Mouse (Mus musculus): ENCODE measurements around the gene Clic1. TPM values are rescaled to one million over a fixed set of nuclear protein-coding genes. Genes with fewer than 3 reads are reported as not detected.

Clic1 gene
- polyA plus RNA-seq, 2 experiments: 103 to 229 TPM

DNA sequence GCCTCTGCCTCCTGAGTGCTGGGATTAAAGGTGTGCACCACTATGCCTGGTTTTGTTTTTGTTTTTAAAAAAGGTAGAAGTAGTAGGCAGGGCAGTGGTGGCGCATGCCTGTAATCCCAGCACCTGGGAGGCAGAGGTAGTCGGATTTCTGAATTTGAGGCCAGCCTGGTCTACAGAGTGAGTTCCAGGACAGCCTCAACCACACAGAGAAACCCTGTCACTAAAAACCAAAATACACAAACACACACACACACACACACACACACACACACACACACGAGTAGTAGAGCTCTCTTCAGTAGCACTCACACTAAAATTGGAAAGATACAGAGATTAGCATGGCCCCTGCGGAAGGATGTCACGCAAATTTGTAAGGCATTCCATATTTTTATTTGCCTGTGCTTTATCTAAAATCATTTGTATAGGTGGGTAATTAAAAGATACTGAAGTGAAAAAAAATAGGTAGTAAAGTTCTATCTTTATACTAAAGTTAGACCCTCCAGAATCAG lies 780 bp upstream of the Clic1 start:
- H3K4me1 ChIP-seq (ENCODE audit: control insufficient read depth, insufficient read depth, low read length): peaks cover 41% of the 10 kb centered on the region
- ATAC-seq (ENCODE audit: low FRiP score, low read depth): no peak
- TF ChIP-seq POLR2A (IDR thresholded peaks at IDR 0.05; ENCODE audit: borderline replicate concordance, extremely low read depth, insufficient read depth, insufficient read length): no peak

DNA sequence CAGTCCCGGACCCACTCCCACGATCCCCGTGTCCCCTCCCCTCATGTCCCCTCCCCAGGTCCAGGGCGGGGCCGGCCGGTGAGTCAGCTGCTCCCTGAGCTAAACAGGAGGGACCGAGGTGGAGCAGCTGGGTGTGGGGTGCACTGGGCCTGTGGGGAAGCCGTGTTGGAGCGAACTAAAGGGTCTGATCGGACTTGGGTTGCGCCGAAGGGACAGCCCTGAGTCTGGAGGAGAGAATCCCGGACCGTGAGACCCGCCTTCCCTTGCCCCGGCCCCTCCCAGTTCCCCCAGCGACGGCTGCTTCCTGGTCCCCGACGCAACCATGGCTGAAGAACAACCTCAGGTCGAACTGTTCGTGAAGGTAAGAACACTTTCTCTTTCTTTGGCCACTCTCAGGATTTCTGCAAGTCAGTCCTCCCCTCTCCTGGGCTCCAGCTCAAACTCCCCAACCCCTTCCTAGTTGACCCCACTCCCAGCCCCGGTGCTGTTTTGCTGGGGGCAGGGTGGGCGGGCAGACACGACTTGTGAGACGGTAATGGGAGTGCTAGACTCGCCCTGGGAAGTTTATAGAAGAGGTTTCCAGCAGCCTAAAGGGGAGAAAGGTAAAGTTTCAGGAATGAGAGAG lies 472 bp downstream of the Clic1 start:
- no peaks in the 10 kb centered on the region for H3K9me3 ChIP-seq (ENCODE audit: control insufficient read depth, low read length)
- H3K4me2 ChIP-seq (replicated peaks; ENCODE audit: low read depth, low read length, severe bottlenecking): peak overlapping the region; percentile 91
- DNase-seq (ENCODE audit: low spot score) (peak; percentile 67), ATAC-seq (ENCODE audit: low FRiP score, low read depth) (0 out of 2 replicates have a peak, but pooled peaks have one; percentile 3)
- peak overlapping the region; percentile 63 for H3K4me3 ChIP-seq (replicated peaks; ENCODE audit: low read length)
- peak overlapping the region; percentile 97 for H3K27ac ChIP-seq (replicated peaks; ENCODE audit: low read depth, low read length)
- H3K36me3 ChIP-seq (ENCODE audit: control insufficient read depth, insufficient read depth, low read length): peaks cover 32% of the 10 kb centered on the region
- 3% methylated on average over 22 of the region's 27 CpGs for WGBS
- H3K9ac ChIP-seq (ENCODE audit: low read depth, low read length, severe bottlenecking): peak overlapping the region; percentile 79
- peaks cover 41% of the 10 kb centered on the region for H3K4me1 ChIP-seq (ENCODE audit: control insufficient read depth, insufficient read depth, low read length)
- no peaks in the 10 kb centered on the region for H3K27me3 ChIP-seq (ENCODE audit: control insufficient read depth, insufficient read depth, low read length)
- TF ChIP-seq POLR2A (IDR thresholded peaks at IDR 0.05; ENCODE audit: borderline replicate concordance, extremely low read depth, insufficient read depth, insufficient read length): no peak

More for the DNA sequence above, 780 bp upstream of the Clic1 start:
- Histone ChIP-seq H3K9me3 (ENCODE audit: control insufficient read depth, low read length) (no peaks in the 10 kb centered on the region), H3K36me3 (ENCODE audit: control insufficient read depth, insufficient read depth, low read length) (peaks cover 20% of the 10 kb centered on the region), H3K27me3 (ENCODE audit: control insufficient read depth, insufficient read depth, low read length) (no peaks in the 10 kb centered on the region), H3K4me2 (replicated peaks; ENCODE audit: low read depth, low read length, severe bottlenecking) (peak overlapping the region; percentile 91), H3K27ac (replicated peaks; ENCODE audit: low read depth, low read length) (peak overlapping the region; percentile 97), H3K4me3 (replicated peaks; ENCODE audit: low read length) (peak overlapping the region; percentile 63), H3K9ac (ENCODE audit: low read depth, low read length, severe bottlenecking) (no peak overlapping the region)
- no peak for DNase-seq (ENCODE audit: low spot score)
- WGBS: 79% methylated on average over 5 of the region's 5 CpGs

DNA sequence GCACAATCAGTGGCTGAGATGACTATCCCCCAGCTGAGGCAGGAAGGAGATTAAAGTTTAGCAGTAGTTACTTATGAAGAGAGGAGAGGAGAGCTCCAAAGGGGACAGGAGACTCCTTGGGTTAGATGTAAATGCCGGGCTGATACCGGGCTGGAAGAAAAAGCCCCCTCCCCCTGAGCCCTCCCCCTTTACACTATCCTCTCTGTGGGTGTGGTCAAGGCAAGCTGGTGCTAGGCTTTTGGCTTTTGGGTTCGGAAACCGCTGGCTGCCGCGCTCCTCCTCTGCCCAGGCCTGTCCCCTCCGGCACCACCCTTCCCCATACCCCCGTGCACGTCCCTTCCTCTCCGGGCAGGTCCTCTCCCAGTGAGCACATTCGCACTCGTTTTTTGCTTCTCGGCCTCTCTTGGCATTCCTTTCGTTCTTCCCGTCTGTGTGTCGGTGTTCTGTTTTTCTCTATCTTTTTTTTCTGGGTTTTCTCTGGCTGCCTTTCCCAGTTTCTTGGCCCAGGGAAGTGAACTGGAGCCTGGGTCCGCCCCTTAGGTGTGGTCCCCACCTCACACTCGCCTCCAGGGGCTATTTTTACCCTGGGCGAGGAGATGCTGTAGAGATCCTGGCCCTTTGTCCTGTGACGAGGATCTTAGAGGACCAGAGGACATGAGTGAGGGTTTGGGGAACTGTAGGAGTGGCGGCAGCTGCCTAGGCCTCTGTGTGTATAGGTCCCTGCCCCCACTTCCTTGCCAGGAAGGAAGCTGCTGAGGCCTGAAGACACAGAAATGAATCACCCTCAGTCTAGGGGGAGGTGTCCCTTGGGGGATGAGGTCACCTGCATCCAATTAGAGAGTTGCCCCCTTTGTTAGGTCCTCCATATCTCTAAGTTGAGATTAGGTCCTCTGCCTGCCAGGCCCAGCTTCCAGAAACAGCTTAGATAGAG lies 1.7 kb downstream of the Clic1 start:
- Histone ChIP-seq H3K4me2 (replicated peaks; ENCODE audit: low read depth, low read length, severe bottlenecking) (peak overlapping the region; percentile 91), H3K4me1 (ENCODE audit: control insufficient read depth, insufficient read depth, low read length) (peaks cover 36% of the 10 kb centered on the region), H3K9ac (ENCODE audit: low read depth, low read length, severe bottlenecking) (peak overlapping the region; percentile 79), H3K4me3 (replicated peaks; ENCODE audit: low read length) (peak overlapping the region; percentile 63), H3K27me3 (ENCODE audit: control insufficient read depth, insufficient read depth, low read length) (no peaks in the 10 kb centered on the region), H3K9me3 (ENCODE audit: control insufficient read depth, low read length) (no peaks in the 10 kb centered on the region), H3K27ac (replicated peaks; ENCODE audit: low read depth, low read length) (peak overlapping the region; percentile 89), H3K36me3 (ENCODE audit: control insufficient read depth, insufficient read depth, low read length) (peaks cover 44% of the 10 kb centered on the region)
- TF ChIP-seq POLR2A (IDR thresholded peaks at IDR 0.05; ENCODE audit: borderline replicate concordance, extremely low read depth, insufficient read depth, insufficient read length): no peak
- ATAC-seq (ENCODE audit: low FRiP score, low read depth) (peak; percentile 34), DNase-seq (ENCODE audit: low spot score) (peak; percentile 86)
- 2% methylated on average over 20 of the region's 21 CpGs for WGBS

- DNase-seq (ENCODE audit: low spot score) (no peak), ATAC-seq (ENCODE audit: low FRiP score, low read depth) (no peak)
- no peak for TF ChIP-seq POLR2A (IDR thresholded peaks at IDR 0.05; ENCODE audit: borderline replicate concordance, extremely low read depth, insufficient read depth, insufficient read length)
- Histone ChIP-seq H3K4me3 (replicated peaks; ENCODE audit: low read length) (peak overlapping the region; percentile 63), H3K9me3 (ENCODE audit: control insufficient read depth, low read length) (no peaks in the 10 kb centered on the region), H3K9ac (ENCODE audit: low read depth, low read length, severe bottlenecking) (peak overlapping the region; percentile 79), H3K4me1 (ENCODE audit: control insufficient read depth, insufficient read depth, low read length) (peaks cover 32% of the 10 kb centered on the region), H3K27me3 (ENCODE audit: control insufficient read depth, insufficient read depth, low read length) (no peaks in the 10 kb centered on the region), H3K36me3 (ENCODE audit: control insufficient read depth, insufficient read depth, low read length) (peaks cover 50% of the 10 kb centered on the region), H3K27ac (replicated peaks; ENCODE audit: low read depth, low read length) (peak overlapping the region; percentile 89; the same call in 1 of the 2 replicates), H3K4me2 (replicated peaks; ENCODE audit: low read depth, low read length, severe bottlenecking) (peak overlapping the region; percentile 91)
- 86% methylated on average over 12 of the region's 12 CpGs for whole genome bisulfite sequencing
Measured at GRCm38 (mm10) chr17:35052271-35052798, 2.6 kb downstream of the Clic1 start.
